Mouse (Mus musculus): Measurements from ENCODE around the gene Ino80d. TPM values are rescaled to one million over a fixed set of nuclear protein-coding genes. Genes with fewer than 3 reads are reported as not detected.

Gene Ino80d
- total RNA-seq, 2 experiments from 2014 or later, result 27.1 to 31.2 TPM

DNA sequence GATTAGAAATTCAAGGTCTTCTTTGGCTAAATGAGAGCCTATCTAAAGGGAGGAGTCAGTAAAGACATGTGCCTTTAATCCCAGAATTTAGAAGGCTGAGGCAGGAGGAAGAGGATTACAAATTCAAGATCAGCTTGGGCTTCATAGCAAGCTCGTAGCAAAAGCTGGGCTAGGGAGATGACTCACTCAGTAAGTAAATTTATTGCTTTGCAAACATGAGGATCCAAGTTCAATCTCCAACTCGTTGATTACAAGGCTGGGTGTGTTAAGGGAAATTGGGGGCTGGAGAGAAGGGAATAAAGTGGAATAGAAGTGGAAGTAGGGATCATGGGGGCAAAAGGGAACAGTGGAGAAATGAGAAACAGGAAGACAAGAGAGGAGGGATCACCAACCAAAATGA is 94.6 kb downstream of the Ino80d start:
- no peak for DNase-seq (ENCODE audit: extremely low spot score in 1 of 2, low spot score in 2 of 2)
- intact Hi-C loops (cut with DNase I), result no loop called here

- intact Hi-C loops (cut with DNase I), result no loop called here
- DNase-seq (ENCODE audit: extremely low spot score in 1 of 2, low spot score in 2 of 2), result no peak
Observed at GRCm38 (mm10) chr1:63005013-63005646, 109.3 kb downstream of the Ino80d start.

DNA sequence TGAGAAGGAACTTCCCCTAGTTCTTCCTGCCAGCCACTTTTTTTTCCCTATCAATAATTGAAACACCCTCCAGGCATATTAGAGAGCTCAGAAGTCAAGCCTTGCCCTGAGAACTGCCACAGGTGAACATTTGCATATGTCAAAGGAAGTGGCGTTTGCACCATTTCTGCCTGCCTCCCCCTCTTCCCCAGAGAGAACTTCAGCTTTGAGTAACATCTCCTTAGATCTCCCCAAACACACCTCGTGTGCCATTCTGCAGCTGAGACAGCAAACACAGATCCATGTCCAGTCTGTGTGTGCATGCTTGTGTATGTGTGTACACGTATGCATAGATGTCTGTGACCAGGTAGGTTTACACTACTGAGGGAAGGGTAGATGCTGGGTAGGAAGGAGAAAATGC is 112.6 kb downstream of the Ino80d start:
- no peak for DNase-seq (ENCODE audit: extremely low spot score in 1 of 2, low spot score in 2 of 2)
- intact Hi-C loops (cut with DNase I), result no loop called here

- no peak for DNase-seq (ENCODE audit: extremely low spot score in 1 of 2, low spot score in 2 of 2)
Observed at GRCm38 (mm10) chr1:62993348-62993747, 121.1 kb downstream of the Ino80d start.

DNA sequence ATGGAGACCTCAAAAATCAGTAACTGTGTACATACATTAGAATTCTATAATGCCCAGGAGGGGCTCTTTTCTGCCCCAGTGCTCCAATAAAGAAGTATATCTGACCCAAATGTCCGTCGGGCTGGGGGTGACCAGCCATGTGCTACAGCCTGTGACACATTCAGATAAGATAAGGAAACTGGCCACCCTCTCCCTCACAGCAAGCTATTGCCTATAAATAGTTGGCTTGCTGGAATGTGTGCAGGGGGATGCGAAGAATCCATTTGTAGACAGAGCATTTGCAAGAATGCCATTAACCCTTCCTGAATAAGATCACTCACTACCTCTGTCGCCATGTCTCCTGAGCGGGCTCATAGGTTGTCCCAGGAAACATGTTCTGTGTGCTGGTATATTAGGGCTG is 121.8 kb downstream of the Ino80d start:
- intact Hi-C loops (cut with DNase I), result no loop called here

More at GRCm38 (mm10) chr1:62993348-62993747, 121.1 kb downstream of the Ino80d start:
- intact Hi-C loops (cut with DNase I), result no loop called here

DNA sequence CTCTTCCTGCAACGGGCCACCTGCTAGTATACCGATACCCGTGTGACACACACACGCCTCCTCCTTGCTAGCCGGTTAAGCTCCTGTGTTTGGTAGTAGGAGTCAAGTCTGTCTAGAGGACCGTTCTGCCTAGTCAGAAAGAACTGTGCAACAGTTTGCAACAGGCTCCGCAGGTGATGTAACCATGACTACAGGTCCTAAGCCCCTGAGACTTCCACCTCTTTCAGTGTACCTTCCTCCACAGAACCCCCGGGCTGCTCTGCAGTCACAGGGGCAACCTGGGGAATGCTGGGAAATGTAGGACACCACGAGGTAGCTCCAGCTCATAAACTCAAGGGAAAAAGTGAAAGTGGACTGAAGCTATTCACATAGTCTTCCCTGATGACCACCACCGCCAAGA is 123.4 kb downstream of the Ino80d start:
- intact Hi-C loops (cut with DNase I), result no loop called here
- no peak for DNase-seq (ENCODE audit: extremely low spot score in 1 of 2, low spot score in 2 of 2)

More for the DNA sequence above, 121.8 kb downstream of the Ino80d start:
- no peak for DNase-seq (ENCODE audit: extremely low spot score in 1 of 2, low spot score in 2 of 2)

GRCm38 (mm10) chr1:62987561-62987960 is 126.9 kb downstream of the Ino80d start:
- DNase-seq (ENCODE audit: extremely low spot score in 1 of 2, low spot score in 2 of 2), result no peak
- intact Hi-C loops (cut with DNase I), result loop anchor here (10.0 kb wide), 1 partner anchor 1803 kb away; no protein-coding TSS in a partner anchor

GRCm38 (mm10) chr1:62986267-62986666 is 128.2 kb downstream of the Ino80d start:
- intact Hi-C loops (cut with DNase I), result loop anchor here (10.0 kb wide), 1 partner anchor 1801 kb away; no protein-coding TSS in a partner anchor
- DNase-seq (ENCODE audit: extremely low spot score in 1 of 2, low spot score in 2 of 2), result peak in 1 of 2 experiments; percentile 40

DNA sequence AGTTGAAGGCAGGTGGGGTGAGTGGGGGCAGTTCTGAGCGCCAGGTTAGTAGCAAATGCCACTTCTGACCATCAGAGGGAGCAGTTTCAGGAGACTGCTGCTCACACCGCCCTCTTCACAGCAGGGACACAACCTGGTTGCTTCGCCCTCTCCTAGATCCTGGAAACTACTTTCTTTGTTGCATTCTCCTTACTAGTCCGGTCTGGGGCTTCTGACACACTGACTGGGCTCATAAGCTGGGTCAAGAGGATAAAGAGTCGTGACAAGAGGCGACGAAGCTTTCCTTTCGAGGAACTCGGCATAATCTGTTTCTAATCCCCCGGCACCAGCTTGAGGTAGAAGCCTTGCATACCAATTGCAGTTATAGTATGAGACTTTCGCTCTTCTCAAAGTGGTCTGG is 129.9 kb downstream of the Ino80d start:
- intact Hi-C loops (cut with DNase I), result loop anchor here (10.0 kb wide), 1 partner anchor 1800 kb away; no protein-coding TSS in a partner anchor
- DNase-seq (ENCODE audit: extremely low spot score in 1 of 2, low spot score in 2 of 2), result peak; percentile 15 to 47

GRCm38 (mm10) chr1:62976742-62977141 is 137.7 kb downstream of the Ino80d start:
- DNase-seq (ENCODE audit: extremely low spot score in 1 of 2, low spot score in 2 of 2), result no peak
- intact Hi-C loops (cut with DNase I), result no loop called here

DNA sequence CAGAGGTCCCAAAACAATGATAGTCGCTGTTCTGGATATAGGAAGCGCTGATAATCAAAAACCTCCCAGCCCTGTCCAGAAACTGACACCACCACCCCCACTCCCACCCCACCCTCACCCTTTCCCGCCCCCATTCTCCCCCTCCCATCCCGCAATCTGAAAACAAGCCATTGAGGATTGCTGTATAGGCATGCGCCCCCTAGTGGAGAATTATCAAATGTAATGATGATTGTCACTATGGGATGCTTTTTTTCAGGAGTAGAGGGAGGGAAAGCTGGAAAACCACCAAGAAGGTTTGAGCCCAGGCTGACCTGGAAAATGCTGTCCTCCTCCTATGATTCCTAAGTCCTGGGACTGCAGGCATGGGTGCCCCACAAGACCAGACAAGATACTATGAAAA is 147.6 kb downstream of the Ino80d start:
- intact Hi-C loops (cut with DNase I), result loop anchor here (10.0 kb wide), 3 partner anchors 182 to 1592 kb away; partner anchors contain the start of gene Nrp2
- no peak for DNase-seq (ENCODE audit: extremely low spot score in 1 of 2, low spot score in 2 of 2)

- peak; percentile 69 to 77 for DNase-seq (ENCODE audit: extremely low spot score in 1 of 2, low spot score in 2 of 2)
- intact Hi-C loops (cut with DNase I), result loop anchor here (10.0 kb wide), 3 partner anchors 179 to 1589 kb away; partner anchors contain the start of gene Nrp2
Observed at GRCm38 (mm10) chr1:62964291-62964690, 150.2 kb downstream of the Ino80d start.

DNA sequence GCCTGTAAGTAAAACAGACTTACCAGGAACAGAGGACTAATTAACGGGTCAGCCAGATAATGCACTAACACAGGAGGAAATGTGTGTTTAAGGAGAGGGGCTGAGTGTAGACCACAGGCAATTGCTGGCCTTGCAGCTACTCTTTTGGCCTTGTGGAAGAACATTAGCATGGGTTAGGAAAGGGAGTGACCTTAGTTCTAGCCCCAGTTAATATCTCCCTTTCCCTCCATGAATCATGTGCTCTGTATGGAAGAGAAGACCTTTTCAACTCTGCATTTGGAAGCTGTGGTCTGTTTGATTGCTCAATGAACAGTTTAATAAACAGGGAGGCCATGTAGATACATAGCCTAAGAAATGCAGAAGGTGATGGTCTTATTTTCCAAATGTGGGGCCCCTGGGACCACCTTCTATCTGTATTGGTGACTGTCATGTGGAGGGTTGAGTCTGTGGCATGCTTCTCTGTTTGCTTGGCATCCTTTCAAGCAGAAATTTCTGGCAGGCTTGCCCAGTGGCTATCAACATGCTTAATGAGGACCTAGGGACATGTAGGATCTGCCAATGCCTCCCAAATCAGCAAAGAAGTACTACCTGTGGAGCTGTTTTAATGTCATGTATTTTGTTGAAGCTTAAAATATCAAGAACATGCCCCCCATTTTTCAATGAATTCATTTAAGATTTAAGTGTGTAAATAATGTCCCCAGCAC is 157.4 kb downstream of the Ino80d start:
- intact Hi-C loops (cut with DNase I), result no loop called here
- DNase-seq (ENCODE audit: extremely low spot score in 1 of 2, low spot score in 2 of 2), result no peak

DNA sequence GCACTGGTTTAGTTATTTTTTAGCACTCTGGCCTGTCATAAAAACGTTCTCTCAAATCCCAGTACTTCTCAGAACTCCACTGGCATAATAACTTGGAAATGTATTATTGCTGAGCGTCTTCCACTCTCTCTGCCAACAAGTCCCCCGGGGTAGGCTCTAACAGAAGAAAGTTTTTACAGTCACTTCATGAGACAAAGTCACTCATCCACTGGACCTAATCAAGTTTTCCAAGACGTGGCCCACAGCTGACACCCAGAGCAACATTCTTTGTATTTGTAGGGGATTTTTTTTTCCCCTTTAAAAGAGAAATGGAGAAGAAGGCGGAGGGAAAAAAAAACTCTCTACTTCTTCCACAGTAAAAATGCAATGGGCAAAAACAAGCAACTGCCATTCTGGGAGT is 157.9 kb downstream of the Ino80d start:
- intact Hi-C loops (cut with DNase I), result no loop called here
- DNase-seq (ENCODE audit: extremely low spot score in 1 of 2, low spot score in 2 of 2), result no peak

DNA sequence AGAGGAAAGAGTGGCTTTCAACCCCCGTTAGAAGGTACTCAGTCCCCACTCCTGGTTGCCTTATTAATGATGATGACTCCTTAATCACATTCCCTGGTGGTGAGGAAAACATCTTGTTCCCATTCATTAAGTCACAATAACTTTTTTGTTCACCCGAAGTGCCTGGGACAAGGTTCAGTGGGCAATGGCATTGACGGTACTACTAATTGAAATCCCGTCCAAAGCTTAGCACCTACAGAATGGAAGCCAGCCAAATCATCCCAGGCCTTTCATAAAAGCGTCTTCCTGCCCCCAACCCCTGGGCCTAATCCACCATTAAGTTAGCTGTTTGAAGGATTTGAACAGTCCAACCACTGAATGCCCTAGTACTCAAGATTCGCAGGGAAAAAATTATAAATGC is 159.1 kb downstream of the Ino80d start:
- intact Hi-C loops (cut with DNase I), result no loop called here
- DNase-seq (ENCODE audit: extremely low spot score in 1 of 2, low spot score in 2 of 2), result no peak

DNA sequence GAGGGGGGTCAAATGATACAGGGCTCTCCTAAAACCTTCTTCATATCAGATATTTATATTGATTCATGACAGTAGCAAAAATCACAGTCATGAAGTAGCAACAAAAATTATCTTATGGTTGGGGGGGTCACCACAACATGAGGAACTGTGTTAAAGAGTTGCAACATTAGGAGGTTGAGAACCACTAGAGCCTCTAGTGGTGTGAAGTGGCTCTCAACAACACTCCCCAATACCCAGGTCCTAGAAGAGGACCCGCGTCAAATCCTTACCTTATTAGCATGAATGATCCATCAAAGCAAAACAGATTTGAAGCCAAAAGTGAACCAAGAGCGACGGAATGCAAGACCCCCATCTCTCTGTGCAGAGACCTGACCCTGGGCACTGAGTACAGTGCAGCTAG is 161.4 kb downstream of the Ino80d start:
- no peak for DNase-seq (ENCODE audit: extremely low spot score in 1 of 2, low spot score in 2 of 2)
- intact Hi-C loops (cut with DNase I), result no loop called here

DNA sequence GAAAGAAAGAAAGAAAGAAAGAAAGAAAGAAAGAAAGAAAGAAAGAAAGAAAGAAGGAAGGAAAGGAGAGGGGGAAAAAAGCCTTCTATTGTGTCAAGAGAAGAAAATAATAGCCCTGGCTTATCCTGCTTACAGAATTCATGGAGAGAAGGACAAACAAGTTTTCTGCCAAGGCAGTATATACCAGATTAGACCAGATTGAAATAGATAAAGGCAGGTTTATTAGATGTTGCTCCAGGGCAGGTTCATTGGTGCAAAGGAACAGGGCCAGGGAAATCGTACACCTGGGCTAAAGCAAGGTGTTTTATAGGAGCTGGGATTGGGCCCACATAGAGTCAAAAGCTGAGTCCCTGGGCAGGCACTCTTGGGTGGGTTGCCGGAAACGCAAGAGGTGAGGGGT is 162.1 kb downstream of the Ino80d start:
- DNase-seq (ENCODE audit: extremely low spot score in 1 of 2, low spot score in 2 of 2), result no peak
- intact Hi-C loops (cut with DNase I), result no loop called here

DNA sequence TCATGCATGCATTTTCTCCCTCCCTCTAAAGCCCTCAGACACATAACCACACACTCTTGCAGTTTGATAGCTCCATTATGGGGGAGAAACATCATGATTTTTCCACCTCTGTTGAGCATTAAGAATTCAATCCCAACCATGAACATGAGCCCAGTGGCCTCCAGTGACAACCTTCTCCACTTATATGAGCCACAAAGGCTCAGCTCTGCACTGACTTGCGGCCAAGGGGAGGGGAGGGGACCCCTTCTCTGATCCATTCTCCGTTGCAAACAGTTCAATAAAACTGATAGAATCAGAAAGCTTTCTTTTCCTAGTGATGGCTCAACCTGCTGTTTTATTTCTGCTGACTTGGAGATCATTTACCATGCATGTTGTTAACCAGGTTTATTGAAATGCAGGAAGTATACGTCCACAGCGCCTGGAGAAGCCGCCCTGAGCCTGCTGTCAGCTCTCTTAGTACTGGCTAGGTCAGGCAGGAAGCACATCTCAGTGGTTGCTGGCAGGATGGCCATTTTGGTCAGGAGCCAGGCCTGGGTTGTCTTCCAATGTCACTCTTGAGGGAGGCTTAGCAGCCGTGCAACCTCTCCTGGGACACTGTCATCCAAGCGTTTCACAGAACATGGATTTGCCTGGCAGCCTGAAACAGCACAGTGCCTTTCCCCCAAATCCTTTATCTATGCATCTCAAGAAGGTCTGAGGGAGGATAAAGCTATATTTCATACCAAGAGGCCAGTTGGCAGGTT is 163.2 kb downstream of the Ino80d start:
- peak in 1 of 2 experiments; percentile 64 for DNase-seq (ENCODE audit: extremely low spot score in 1 of 2, low spot score in 2 of 2)
- intact Hi-C loops (cut with DNase I), result no loop called here

DNA sequence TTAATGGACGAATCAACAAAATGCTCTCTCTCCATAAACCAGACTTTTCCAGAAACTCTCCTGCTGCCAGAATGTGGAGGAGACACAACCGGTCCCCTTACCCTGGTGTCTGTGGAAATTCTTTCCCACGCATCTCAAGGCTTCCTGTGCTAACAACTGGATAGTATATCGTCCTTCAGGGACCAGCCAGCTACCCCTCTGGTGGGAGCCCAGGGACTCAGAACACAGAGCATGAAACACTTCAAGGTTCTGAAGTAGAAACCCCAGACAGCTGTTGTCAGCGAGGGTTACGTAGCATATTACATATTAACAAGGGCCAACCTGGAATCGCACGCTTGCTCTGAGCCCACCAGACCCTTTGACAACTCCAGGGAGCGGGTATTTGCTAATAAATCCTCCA is 163.9 kb downstream of the Ino80d start:
- DNase-seq (ENCODE audit: extremely low spot score in 1 of 2, low spot score in 2 of 2), result no peak
- intact Hi-C loops (cut with DNase I), result no loop called here

GRCm38 (mm10) chr1:62947807-62948206 is 166.7 kb downstream of the Ino80d start:
- no peak for DNase-seq (ENCODE audit: extremely low spot score in 1 of 2, low spot score in 2 of 2)
- intact Hi-C loops (cut with DNase I), result no loop called here

Measured in left cerebral cortex, postnatal 10 days (tissue).